Mouse (Mus musculus) kidney, adult 2 months (tissue): ENCODE results near the gene Tcf23.

ENCODE experiments used
- CTCF ChIP-seq: fragments of 200-500 bp; conservative IDR thresholded peaks from 2 replicates; pipeline ENCODE4 v1.5.1; 2011; ENCODE audit warnings: low read depth, mild to moderate bottlenecking, control low read depth, low read length, moderate library complexity, mixed read lengths; ENCODE audit not compliant: insufficient read depth, insufficient read length
- POLR2A ChIP-seq: fragments of 200-500 bp; IDR thresholded peaks from one replicate; pipeline ENCODE4 v1.6.1; 2011; ENCODE audit warnings: low read depth, low read length, control low read depth

- TF ChIP-seq POLR2A (no peak), CTCF (no peak)
Measured at GRCm38 (mm10) chr5:30948620-30949019, 19.8 kb upstream of the Tcf23 start.
